Mouse (Mus musculus) neural tube, embryonic 13.5 days (tissue): ENCODE results near the gene Nup107. TPM values are rescaled to one million over a fixed set of nuclear protein-coding genes. Genes with fewer than 3 reads are reported as not detected.
A peak's percentile ranks its signal among the peaks of the same experiment; 100 is the strongest.

Experiments
- ATAC-seq: fragments of 200-750 bp; cut with Nextera tagmentation; 2 replicates; pipeline ENCODE4 v1.8.0; 2017; ENCODE audit warnings: low read depth, mild to moderate bottlenecking, moderate TSS enrichment, moderate library complexity
- H3K27ac ChIP-seq: fragments of 300-500 bp; sonication (generic); replicated peaks from 2 replicates; pipeline ENCODE4 v1.5.1; 2015; ENCODE audit warnings: moderate library complexity, mild to moderate bottlenecking, inconsistent platforms
- H3K27me3 ChIP-seq: fragments of 300-500 bp; sonication (generic); 2 replicates; pipeline ENCODE4 v1.6.1; 2015; ENCODE audit warnings: mild to moderate bottlenecking, inconsistent platforms
- H3K36me3 ChIP-seq: fragments of 300-500 bp; sonication (generic); 2 replicates; pipeline ENCODE4 v1.6.1; 2015; ENCODE audit warnings: mild to moderate bottlenecking, inconsistent platforms
- H3K4me1 ChIP-seq: fragments of 300-500 bp; sonication (generic); replicated peaks from 2 replicates; pipeline ENCODE4 v1.6.1; 2015; ENCODE audit warnings: inconsistent platforms
- H3K4me2 ChIP-seq: fragments of 300-500 bp; sonication (generic); 2 replicates; pipeline ENCODE4 v1.6.1; 2015; ENCODE audit warnings: inconsistent platforms, mild to moderate bottlenecking, moderate library complexity
- H3K4me3 ChIP-seq: fragments of 300-500 bp; sonication (generic); 2 replicates; pipeline ENCODE4 v1.5.1; 2015; ENCODE audit warnings: mild to moderate bottlenecking, inconsistent platforms
- H3K9ac ChIP-seq: fragments of 300-500 bp; sonication (generic); 2 replicates; pipeline ENCODE4 v1.6.1; 2015; ENCODE audit warnings: moderate library complexity, mild to moderate bottlenecking, inconsistent platforms
- H3K9me3 ChIP-seq: fragments of 300-500 bp; sonication (generic); 2 replicates; pipeline ENCODE4 v1.6.1; 2016; ENCODE audit warnings: inconsistent platforms
- WGBS: fragments of 180-500 bp; shearing (Covaris S2); methylation state at CpG from one replicate; pipeline ENCODE4 v1.1.7; 2015; 5-methylcytosine and 5-hydroxymethylcytosine counted together
- polyA plus RNA-seq: library from polyadenylated mRNA; unstranded; fragments of >200 nt; fragmentation: Nextera tagmentation; extraction: Ambion mirVana; gene quantifications from 2 replicates; pipeline ENCODE4 v1.2.1, GENCODE M21; 2015

Gene Nup107
- polyA plus RNA-seq, 1 experiment from 2014 or later = 36.3 TPM

- Histone ChIP-seq H3K4me3 (no peak overlapping the region), H3K27me3 (no peaks in the 10 kb centered on the region), H3K27ac (no peak overlapping the region), H3K4me2 (no peak overlapping the region), H3K36me3 (no peaks in the 10 kb centered on the region), H3K9ac (no peak overlapping the region), H3K4me1 (peaks cover under 1% of the 10 kb centered on the region; the same call in 1 of the 2 replicates), H3K9me3 (0 out of 2 replicates have a peak, but pooled peaks cover 3% of the 10 kb centered on the region)
- no peak for ATAC-seq
- WGBS = 91% methylated on average over 6 of the region's 6 CpGs
These were observed 6.0 kb upstream of the Nup107 start for GRCm38 (mm10) chr10:117798436-117799035.

GRCm38 (mm10) chr10:117797684-117798083 lies 5.2 kb upstream of the Nup107 start:
- Histone ChIP-seq H3K27me3 (no peaks in the 10 kb centered on the region), H3K27ac (no peak overlapping the region), H3K36me3 (no peaks in the 10 kb centered on the region), H3K4me1 (peaks cover 8% of the 10 kb centered on the region), H3K4me2 (no peak overlapping the region), H3K9ac (no peak overlapping the region), H3K9me3 (0 out of 2 replicates have a peak, but pooled peaks cover 3% of the 10 kb centered on the region), H3K4me3 (no peak overlapping the region)
- no peak for ATAC-seq
- WGBS = 76% methylated on average over 7 of the region's 7 CpGs

GRCm38 (mm10) chr10:117797106-117797505 lies 4.6 kb upstream of the Nup107 start:
- no peak overlapping the region for H3K27ac ChIP-seq
- 95% methylated on average over 12 of the region's 12 CpGs for WGBS
- H3K36me3 ChIP-seq = no peaks in the 10 kb centered on the region
- H3K4me2 ChIP-seq = no peak overlapping the region
- 0 out of 2 replicates have a peak, but pooled peaks cover 3% of the 10 kb centered on the region for H3K9me3 ChIP-seq
- no peak overlapping the region for H3K9ac ChIP-seq
- H3K4me1 ChIP-seq = peaks cover 8% of the 10 kb centered on the region
- ATAC-seq = no peak
- no peak overlapping the region for H3K4me3 ChIP-seq
- H3K27me3 ChIP-seq = no peaks in the 10 kb centered on the region

- no peak overlapping the region for H3K4me3 ChIP-seq
- WGBS = 93% methylated on average over 7 of the region's 7 CpGs
- H3K27me3 ChIP-seq = no peaks in the 10 kb centered on the region
- H3K4me2 ChIP-seq = no peak overlapping the region
- peaks cover 17% of the 10 kb centered on the region for H3K4me1 ChIP-seq
- H3K9me3 ChIP-seq = 0 out of 2 replicates have a peak, but pooled peaks cover 3% of the 10 kb centered on the region
- H3K36me3 ChIP-seq = no peaks in the 10 kb centered on the region
- no peak for ATAC-seq
- no peak overlapping the region for H3K9ac ChIP-seq
- no peak overlapping the region for H3K27ac ChIP-seq
These were observed 3.7 kb upstream of the Nup107 start for GRCm38 (mm10) chr10:117796181-117796580.

- Histone ChIP-seq H3K4me2 (no peak overlapping the region), H3K9me3 (0 out of 2 replicates have a peak, but pooled peaks cover 3% of the 10 kb centered on the region), H3K9ac (no peak overlapping the region), H3K27me3 (no peaks in the 10 kb centered on the region), H3K4me3 (no peak overlapping the region), H3K36me3 (no peaks in the 10 kb centered on the region), H3K4me1 (peaks cover 25% of the 10 kb centered on the region), H3K27ac (no peak overlapping the region)
- 73% methylated on average over 4 of the region's 4 CpGs for WGBS
- ATAC-seq = no peak
These were observed 2.7 kb upstream of the Nup107 start for GRCm38 (mm10) chr10:117795206-117795605.

- H3K9me3 ChIP-seq = 0 out of 2 replicates have a peak, but pooled peaks cover 3% of the 10 kb centered on the region
- H3K4me1 ChIP-seq = peaks cover 25% of the 10 kb centered on the region
- H3K27me3 ChIP-seq = no peaks in the 10 kb centered on the region
- no peak overlapping the region; the same call in 1 of the 2 replicates for H3K4me3 ChIP-seq
- peak overlapping the region; percentile 62 for H3K4me2 ChIP-seq
- WGBS = 81% methylated on average over 11 of the region's 11 CpGs
- H3K9ac ChIP-seq = no peak overlapping the region
- no peaks in the 10 kb centered on the region for H3K36me3 ChIP-seq
- H3K27ac ChIP-seq = peak overlapping the region; percentile 74; the same call in 1 of the 2 replicates
- ATAC-seq = no peak
These were observed 1.0 kb upstream of the Nup107 start for GRCm38 (mm10) chr10:117793436-117794030.

GRCm38 (mm10) chr10:117791171-117791470 lies 1.4 kb downstream of the Nup107 start:
- 92% methylated on average over 2 of the region's 2 CpGs for WGBS
- H3K4me3 ChIP-seq = no peak overlapping the region; the same call in 1 of the 2 replicates

GRCm38 (mm10) chr10:117790421-117791170 lies 1.9 kb downstream of the Nup107 start:
- Histone ChIP-seq H3K9ac (peak overlapping the region; percentile 82; the same call in 1 of the 2 replicates), H3K4me1 (peaks cover 25% of the 10 kb centered on the region), H3K36me3 (peaks cover 24% of the 10 kb centered on the region), H3K27ac (no peak overlapping the region), H3K4me2 (no peak overlapping the region), H3K9me3 (no peaks in the 10 kb centered on the region), H3K27me3 (no peaks in the 10 kb centered on the region), H3K4me3 (no peak overlapping the region; the same call in 1 of the 2 replicates)
- 95% methylated on average over 17 of the region's 17 CpGs for WGBS
- ATAC-seq = no peak

More at GRCm38 (mm10) chr10:117791171-117791470, 1.4 kb downstream of the Nup107 start:
- Histone ChIP-seq H3K4me2 (peak overlapping the region; percentile 72), H3K4me1 (peaks cover 25% of the 10 kb centered on the region), H3K9ac (peak overlapping the region; percentile 82; the same call in 1 of the 2 replicates), H3K27ac (no peak overlapping the region), H3K9me3 (0 out of 2 replicates have a peak, but pooled peaks cover under 1% of the 10 kb centered on the region), H3K27me3 (no peaks in the 10 kb centered on the region), H3K36me3 (peaks cover 19% of the 10 kb centered on the region)
- no peak for ATAC-seq

- no peak overlapping the region for H3K27ac ChIP-seq
- no peaks in the 10 kb centered on the region for H3K9me3 ChIP-seq
- H3K4me2 ChIP-seq = no peak overlapping the region
- WGBS = 80% methylated on average over 1 of the region's 1 CpGs
- H3K9ac ChIP-seq = no peak overlapping the region
- H3K27me3 ChIP-seq = no peaks in the 10 kb centered on the region
- H3K36me3 ChIP-seq = peaks cover 29% of the 10 kb centered on the region
- ATAC-seq = no peak
- H3K4me1 ChIP-seq = peaks cover 25% of the 10 kb centered on the region
- H3K4me3 ChIP-seq = no peak overlapping the region
These were observed 2.5 kb downstream of the Nup107 start for GRCm38 (mm10) chr10:117790011-117790410.

- Histone ChIP-seq H3K4me2 (no peak overlapping the region), H3K4me1 (no peaks in the 10 kb centered on the region), H3K9ac (no peak overlapping the region), H3K27ac (no peak overlapping the region), H3K36me3 (peaks cover 70% of the 10 kb centered on the region), H3K27me3 (no peaks in the 10 kb centered on the region), H3K9me3 (no peaks in the 10 kb centered on the region), H3K4me3 (no peak overlapping the region)
- no peak for ATAC-seq
- WGBS = 95% methylated on average over 7 of the region's 7 CpGs
These were observed 7.9 kb downstream of the Nup107 start for GRCm38 (mm10) chr10:117784646-117785045.

- Histone ChIP-seq H3K4me1 (no peaks in the 10 kb centered on the region), H3K27ac (no peak overlapping the region), H3K36me3 (peaks cover 74% of the 10 kb centered on the region), H3K27me3 (no peaks in the 10 kb centered on the region), H3K9ac (no peak overlapping the region), H3K4me2 (no peak overlapping the region), H3K9me3 (no peaks in the 10 kb centered on the region), H3K4me3 (no peak overlapping the region)
- no peak for ATAC-seq
- WGBS = 97% methylated on average over 13 of the region's 13 CpGs
These were observed 8.6 kb downstream of the Nup107 start for GRCm38 (mm10) chr10:117783786-117784420.
